Mouse (Mus musculus) forebrain, embryonic 11.5 days (tissue): ENCODE measurements at regions not wholly inside any gene's neighbourhood (a gene's known extent, or its start where the extent isn't known, plus 50 kb on each side); places are given as distances from the start of the nearest gene placed in this dataset.

Source experiments
- ATAC-seq: fragments of 200-750 bp; cut with Nextera tagmentation; replicated peaks from 2 replicates; pipeline ENCODE4 v1.8.0; 2017; ENCODE audit warnings: moderate TSS enrichment; ENCODE audit not compliant: low FRiP score
- DNase-seq: peaks from one replicate; pipeline ENCODE4 v3.0.0-alpha.2; 2017; ENCODE audit warnings: low spot score
- H3K27ac ChIP-seq: fragments of 300-500 bp; sonication (generic); 2 replicates; pipeline ENCODE4 v1.5.1; 2014; ENCODE audit warnings: low read depth, low read length
- H3K27me3 ChIP-seq: fragments of 300-500 bp; sonication (generic); 2 replicates; pipeline ENCODE4 v1.6.1; 2014; ENCODE audit warnings: mild to moderate bottlenecking, low read length, mixed read lengths; ENCODE audit not compliant: control insufficient read depth, insufficient read depth
- H3K36me3 ChIP-seq: fragments of 300-500 bp; sonication (generic); 2 replicates; pipeline ENCODE4 v1.6.1; 2014; ENCODE audit warnings: mild to moderate bottlenecking, low read length, moderate library complexity, mixed read lengths; ENCODE audit not compliant: control insufficient read depth, insufficient read depth
- H3K4me1 ChIP-seq: fragments of 300-500 bp; sonication (generic); replicated peaks from 2 replicates; pipeline ENCODE4 v1.6.1; 2014; ENCODE audit warnings: low read length, mixed read lengths; ENCODE audit not compliant: control insufficient read depth, insufficient read depth
- H3K4me2 ChIP-seq: fragments of 300-500 bp; sonication (generic); 2 replicates; pipeline ENCODE4 v1.6.1; 2014; ENCODE audit warnings: low read depth, mild to moderate bottlenecking, low read length, moderate library complexity, mixed read lengths; ENCODE audit not compliant: severe bottlenecking
- H3K4me3 ChIP-seq: fragments of 300-500 bp; sonication (generic); 2 replicates; pipeline ENCODE4 v1.5.1; 2014; ENCODE audit warnings: low read depth, low read length
- H3K9ac ChIP-seq: fragments of 300-500 bp; sonication (generic); 2 replicates; pipeline ENCODE4 v1.6.1; 2014; ENCODE audit warnings: low read length
- H3K9me3 ChIP-seq: fragments of 300-500 bp; sonication (generic); 2 replicates; pipeline ENCODE4 v1.6.1; 2016; ENCODE audit warnings: low read length, mixed read lengths; ENCODE audit not compliant: control insufficient read depth
- WGBS: fragments of 180-500 bp; shearing (Covaris S2); extraction: QIAGEN DNeasy Blood & Tissue Kit; methylation state at CpG from one replicate; pipeline ENCODE4 v1.1.7; 2014; 5-methylcytosine and 5-hydroxymethylcytosine counted together

GRCm38 (mm10) chr6:126481257-126481656 is 54.0 kb downstream of the Kcna5 start:
- Histone ChIP-seq H3K4me3 (no peak overlapping the region), H3K9me3 (no peaks in the 10 kb centered on the region), H3K27me3 (no peaks in the 10 kb centered on the region), H3K36me3 (no peaks in the 10 kb centered on the region), H3K4me2 (no peak overlapping the region), H3K27ac (no peak overlapping the region), H3K4me1 (peaks cover 4% of the 10 kb centered on the region; the same call in 1 of the 2 replicates), H3K9ac (no peak overlapping the region)
- DNase-seq (no peak), ATAC-seq (no peak)
- WGBS, result 69% methylated on average over 6 of the region's 6 CpGs

DNA sequence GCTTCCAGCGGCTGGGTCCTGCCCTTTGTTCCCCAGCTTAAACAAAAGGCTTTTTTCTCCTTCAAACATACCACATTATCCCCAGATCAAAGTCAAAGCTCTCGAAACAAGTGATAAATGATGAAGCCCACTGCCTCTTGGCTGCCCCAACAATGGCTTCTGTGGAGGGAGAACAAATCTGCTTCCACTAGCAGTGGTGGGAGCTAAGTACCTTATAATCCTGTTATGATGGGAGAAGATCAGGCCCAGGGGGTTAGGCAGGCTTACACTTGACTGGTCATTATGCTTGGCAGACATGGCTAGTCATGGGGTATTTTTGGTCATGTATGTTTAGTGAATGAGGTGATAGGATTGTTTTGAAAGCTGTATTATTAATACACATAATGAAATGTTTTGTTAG is 57.7 kb downstream of the Kcna5 start:
- DNase-seq (no peak), ATAC-seq (no peak)
- no peak overlapping the region for H3K27ac ChIP-seq
- no peak overlapping the region for H3K4me2 ChIP-seq
- no peak overlapping the region for H3K9ac ChIP-seq
- no peaks in the 10 kb centered on the region for H3K27me3 ChIP-seq
- H3K4me1 ChIP-seq, result peaks cover 4% of the 10 kb centered on the region; the same call in 1 of the 2 replicates
- no peaks in the 10 kb centered on the region for H3K9me3 ChIP-seq
- no peaks in the 10 kb centered on the region for H3K36me3 ChIP-seq
- H3K4me3 ChIP-seq, result no peak overlapping the region
- WGBS, result 5% methylated on average over 2 of the region's 2 CpGs

GRCm38 (mm10) chr6:126476758-126477157 is 58.5 kb downstream of the Kcna5 start:
- no peak for ATAC-seq
- no peaks in the 10 kb centered on the region for H3K9me3 ChIP-seq
- no peak for DNase-seq
- peaks cover 4% of the 10 kb centered on the region; the same call in 1 of the 2 replicates for H3K4me1 ChIP-seq
- H3K27ac ChIP-seq, result no peak overlapping the region
- no peak overlapping the region for H3K4me3 ChIP-seq
- no peak overlapping the region for H3K4me2 ChIP-seq
- no peaks in the 10 kb centered on the region for H3K27me3 ChIP-seq
- 55% methylated on average over 1 of the region's 1 CpGs for WGBS
- no peak overlapping the region for H3K9ac ChIP-seq
- H3K36me3 ChIP-seq, result no peaks in the 10 kb centered on the region

DNA sequence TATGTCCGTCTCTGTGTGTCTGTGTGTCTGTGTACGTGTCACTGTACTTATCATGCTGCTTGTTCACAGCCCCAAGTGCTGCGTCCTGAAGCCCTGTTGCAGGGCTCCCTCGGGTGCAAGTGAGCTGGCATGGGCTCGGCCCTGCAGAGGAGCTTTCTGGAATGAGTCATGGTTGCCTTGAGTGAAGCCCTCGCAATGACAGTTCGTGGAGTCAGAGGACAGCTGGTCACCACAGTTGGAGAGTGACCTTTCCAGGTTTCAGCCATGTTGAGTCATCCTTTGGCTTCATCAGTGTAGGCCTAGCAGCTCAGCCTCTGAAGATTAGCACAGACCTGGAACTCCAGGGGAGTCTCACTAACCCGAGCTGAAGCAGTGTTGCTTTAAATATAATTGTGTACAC is 59.7 kb downstream of the Kcna5 start:
- 86% methylated on average over 8 of the region's 8 CpGs for WGBS

DNA sequence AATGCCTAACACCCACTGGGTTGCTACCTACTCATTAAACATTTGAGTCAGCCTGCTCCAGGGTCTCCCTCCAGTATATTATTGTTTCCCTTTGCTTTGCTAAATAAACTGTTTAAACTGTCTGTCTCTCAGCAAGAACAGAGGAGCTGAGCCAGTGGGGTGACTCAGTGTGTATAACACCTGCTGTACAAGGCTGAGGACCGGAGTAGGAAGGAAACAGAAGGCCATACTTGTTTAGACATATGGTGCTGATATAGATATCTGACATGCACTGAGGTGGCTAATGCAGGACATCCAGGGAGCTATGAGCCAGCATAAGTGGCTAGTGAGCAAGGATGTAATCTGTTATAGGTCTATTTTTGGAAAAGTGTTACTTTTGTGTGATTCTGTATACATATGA is 81.5 kb downstream of the Kcna5 start:
- Histone ChIP-seq H3K9me3 (no peaks in the 10 kb centered on the region), H3K4me1 (peaks cover 3% of the 10 kb centered on the region; the same call in 1 of the 2 replicates), H3K4me2 (no peak overlapping the region), H3K27ac (no peak overlapping the region), H3K27me3 (no peaks in the 10 kb centered on the region), H3K36me3 (no peaks in the 10 kb centered on the region), H3K4me3 (no peak overlapping the region), H3K9ac (no peak overlapping the region)
- DNase-seq (no peak), ATAC-seq (no peak)
- 56% methylated on average over 1 of the region's 1 CpGs for WGBS

More for the DNA sequence above, 59.7 kb downstream of the Kcna5 start:
- ATAC-seq (no peak), DNase-seq (no peak)
- Histone ChIP-seq H3K9me3 (no peaks in the 10 kb centered on the region), H3K36me3 (no peaks in the 10 kb centered on the region), H3K4me3 (no peak overlapping the region), H3K4me1 (peaks cover 4% of the 10 kb centered on the region; the same call in 1 of the 2 replicates), H3K4me2 (no peak overlapping the region), H3K9ac (no peak overlapping the region), H3K27me3 (no peaks in the 10 kb centered on the region), H3K27ac (no peak overlapping the region)

GRCm38 (mm10) chr6:126445519-126445918 is 89.7 kb downstream of the Kcna5 start:
- WGBS, result 36% methylated on average over 3 of the region's 3 CpGs
- ATAC-seq, result no peak
- H3K4me2 ChIP-seq, result no peak overlapping the region

GRCm38 (mm10) chr6:126440254-126440653 is 95.0 kb downstream of the Kcna5 start:
- ATAC-seq (no peak), DNase-seq (no peak)
- 72% methylated on average over 1 of the region's 1 CpGs for WGBS
- Histone ChIP-seq H3K9ac (no peak overlapping the region), H3K4me1 (no peaks in the 10 kb centered on the region), H3K4me2 (no peak overlapping the region), H3K36me3 (no peaks in the 10 kb centered on the region), H3K4me3 (no peak overlapping the region), H3K27ac (no peak overlapping the region), H3K27me3 (no peaks in the 10 kb centered on the region), H3K9me3 (no peaks in the 10 kb centered on the region)

More at GRCm38 (mm10) chr6:126445519-126445918, 89.7 kb downstream of the Kcna5 start:
- Histone ChIP-seq H3K36me3 (no peaks in the 10 kb centered on the region), H3K27me3 (no peaks in the 10 kb centered on the region), H3K4me3 (no peak overlapping the region), H3K9me3 (no peaks in the 10 kb centered on the region), H3K27ac (no peak overlapping the region), H3K9ac (no peak overlapping the region), H3K4me1 (no peaks in the 10 kb centered on the region)
- DNase-seq, result no peak

GRCm38 (mm10) chr6:126437976-126438736 is 97.1 kb downstream of the Kcna5 start:
- DNase-seq, result no peak

GRCm38 (mm10) chr6:126427208-126427607 is 108.0 kb downstream of the Kcna5 start:
- Histone ChIP-seq H3K4me3 (no peak overlapping the region), H3K36me3 (no peaks in the 10 kb centered on the region), H3K27me3 (no peaks in the 10 kb centered on the region)

More at GRCm38 (mm10) chr6:126437976-126438736, 97.1 kb downstream of the Kcna5 start:
- Histone ChIP-seq H3K4me2 (no peak overlapping the region), H3K9me3 (no peaks in the 10 kb centered on the region), H3K9ac (no peak overlapping the region), H3K27ac (no peak overlapping the region), H3K4me1 (no peaks in the 10 kb centered on the region), H3K36me3 (no peaks in the 10 kb centered on the region), H3K4me3 (no peak overlapping the region), H3K27me3 (no peaks in the 10 kb centered on the region)
- ATAC-seq, result no peak
- 71% methylated on average over 1 of the region's 1 CpGs for WGBS

More at GRCm38 (mm10) chr6:126427208-126427607, 108.0 kb downstream of the Kcna5 start:
- H3K9me3 ChIP-seq, result no peaks in the 10 kb centered on the region
- no peak overlapping the region for H3K4me2 ChIP-seq
- ATAC-seq, result no peak
- H3K4me1 ChIP-seq, result no peaks in the 10 kb centered on the region
- no peak overlapping the region for H3K9ac ChIP-seq
- DNase-seq, result no peak
- H3K27ac ChIP-seq, result no peak overlapping the region
